In genomic region chr11:107457282-107457681, GRCm38 (mm10) we compare ENCODE assay signal across 19 mouse cellular contexts. TPM values are rescaled to one million over a fixed set of nuclear protein-coding genes. Genes with fewer than 3 reads are reported as not detected.
DNase-seq lines count a peak whose midpoint lies in the region; ATAC-seq and TF ChIP-seq lines count a peak whose summit lies in the region.
"Had no signal": no experiment of that assay in that cellular context is flagged by ENCODE, and none has a peak within 500 bp of the region (broad histone marks: within the 10 kb centered on the region; RNA-seq: fewer than 3 reads in every experiment).

No protein-coding gene starts in this region.

- no peak overlapping the region for H3K27ac ChIP-seq in intestine, postnatal 0 days (ENCODE audit: low read depth, low read length)
- no peak overlapping the region for H3K27ac ChIP-seq in intestine, embryonic 16.5 days (ENCODE audit: low read length)
- H3K27ac ChIP-seq in hindbrain, postnatal 0 days = no peak overlapping the region
- H3K27ac ChIP-seq: embryonic facial prominence, embryonic 13.5 days; embryonic facial prominence, embryonic 15.5 days; forebrain, embryonic 13.5 days; forebrain, embryonic 15.5 days had no signal

- H3K4me1 ChIP-seq in intestine, postnatal 0 days (replicated peaks; ENCODE audit: control insufficient read depth, insufficient read depth, low read length) = no peaks in the 10 kb centered on the region
- peaks cover 10% of the 10 kb centered on the region for H3K4me1 ChIP-seq in intestine, embryonic 16.5 days (ENCODE audit: control insufficient read depth, insufficient read depth, low read length)
- H3K4me1 ChIP-seq in hindbrain, postnatal 0 days (ENCODE audit: insufficient read depth, low read length) = no peaks in the 10 kb centered on the region

- H3K9ac ChIP-seq in intestine, postnatal 0 days (ENCODE audit: low read depth, low read length) = no peak overlapping the region
- H3K9ac ChIP-seq in intestine, embryonic 16.5 days (ENCODE audit: low read depth, low read length) = no peak overlapping the region
- no peak overlapping the region for H3K9ac ChIP-seq in hindbrain, postnatal 0 days (replicated peaks; ENCODE audit: low read length)
- H3K9ac ChIP-seq: embryonic facial prominence, embryonic 13.5 days; embryonic facial prominence, embryonic 15.5 days; forebrain, embryonic 13.5 days; forebrain, embryonic 15.5 days had no signal

- intact Hi-C loops in left cerebral cortex, postnatal 4 days (cut with DNase I) = no loop called here

- no peak overlapping the region for H3K4me2 ChIP-seq in intestine, postnatal 0 days (replicated peaks; ENCODE audit: low read depth)
- H3K4me2 ChIP-seq in intestine, embryonic 16.5 days (ENCODE audit: low read depth, low read length) = no peak overlapping the region
- no peak overlapping the region for H3K4me2 ChIP-seq in hindbrain, postnatal 0 days (ENCODE audit: low read depth, low read length)
- H3K4me2 ChIP-seq: embryonic facial prominence, embryonic 13.5 days; embryonic facial prominence, embryonic 15.5 days; forebrain, embryonic 13.5 days; forebrain, embryonic 15.5 days had no signal

- no peaks in the 10 kb centered on the region for H3K36me3 ChIP-seq in intestine, postnatal 0 days (ENCODE audit: control insufficient read depth, insufficient read depth)
- 0 out of 2 replicates have a peak, but pooled peaks cover 3% of the 10 kb centered on the region for H3K36me3 ChIP-seq in intestine, embryonic 16.5 days (ENCODE audit: control insufficient read depth, insufficient read depth, low read length)
- H3K36me3 ChIP-seq in hindbrain, postnatal 0 days (ENCODE audit: insufficient read depth, low read length) = no peaks in the 10 kb centered on the region
- H3K36me3 ChIP-seq: embryonic facial prominence, embryonic 15.5 days; forebrain, embryonic 15.5 days had no signal

- no peaks in the 10 kb centered on the region for H3K9me3 ChIP-seq in intestine, postnatal 0 days (ENCODE audit: control insufficient read depth)
- no peaks in the 10 kb centered on the region for H3K9me3 ChIP-seq in intestine, embryonic 16.5 days (ENCODE audit: control insufficient read depth, low read length)
- H3K9me3 ChIP-seq in hindbrain, postnatal 0 days (ENCODE audit: low read length) = no peaks in the 10 kb centered on the region
- H3K9me3 ChIP-seq: embryonic facial prominence, embryonic 15.5 days; forebrain, embryonic 13.5 days; forebrain, embryonic 15.5 days had no signal

- 0 out of 2 replicates have a peak, but pooled peaks have one; percentile 41 for ATAC-seq in intestine, postnatal 0 days
- ATAC-seq in intestine, embryonic 16.5 days = no peak
- ATAC-seq in megakaryocyte, adult 5-6 weeks (ENCODE audit: poor library complexity, severe bottlenecking) = peak; percentile 58
- peak; percentile 48; the same call in 1 of the 2 replicates for ATAC-seq in neutrophil, adult 5-6 weeks (ENCODE audit: extremely low read depth, insufficient number of reproducible peaks, low FRiP score, poor library complexity, severe bottlenecking)
- ATAC-seq in hindbrain, postnatal 0 days = no peak
- ATAC-seq: forebrain, embryonic 13.5 days; forebrain, embryonic 15.5 days had no signal

- no peak for DNase-seq in left cerebral cortex, postnatal 4 days
- DNase-seq in hindbrain, postnatal 0 days (ENCODE audit: low spot score) = no peak
- DNase-seq: adrenal gland, postnatal 10 days; adrenal gland, postnatal 25 days; cerebellum, adult 11 months; cerebellum, adult 18-20 months; cerebellum, adult 8-10 months; cerebellum, adult 9-11 months; cerebellum, postnatal 14 days; cerebellum, postnatal 36 days; embryo, embryonic 11 days had no signal

- H3K27me3 ChIP-seq in intestine, postnatal 0 days (replicated peaks; ENCODE audit: control insufficient read depth, insufficient read depth, low read length) = no peaks in the 10 kb centered on the region
- H3K27me3 ChIP-seq in intestine, embryonic 16.5 days (replicated peaks; ENCODE audit: control insufficient read depth, insufficient read depth, low read length) = no peaks in the 10 kb centered on the region
- no peaks in the 10 kb centered on the region for H3K27me3 ChIP-seq in hindbrain, postnatal 0 days (ENCODE audit: insufficient read depth, low read length)
- H3K27me3 ChIP-seq: embryonic facial prominence, embryonic 13.5 days; embryonic facial prominence, embryonic 15.5 days; forebrain, embryonic 13.5 days; forebrain, embryonic 15.5 days had no signal

- TF ChIP-seq CTCF in intestine, postnatal 0 days (IDR thresholded peaks at IDR 0.05; ENCODE audit: low read depth) = no peak
- TF ChIP-seq CTCF in hindbrain, postnatal 0 days (IDR thresholded peaks at IDR 0.05; ENCODE audit: low read depth) = no peak

- WGBS in intestine, postnatal 0 days = 62% methylated on average over 3 of the region's 3 CpGs
- 84% methylated on average over 3 of the region's 3 CpGs for WGBS in intestine, embryonic 16.5 days
- WGBS in hindbrain, postnatal 0 days = 92% methylated on average over 3 of the region's 3 CpGs

- H3K4me3 ChIP-seq in intestine, postnatal 0 days (ENCODE audit: low read depth, low read length) = no peak overlapping the region
- H3K4me3 ChIP-seq in intestine, embryonic 16.5 days (ENCODE audit: low read length) = no peak overlapping the region
- H3K4me3 ChIP-seq in hindbrain, postnatal 0 days (ENCODE audit: low read length) = no peak overlapping the region
- H3K4me3 ChIP-seq: embryonic facial prominence, embryonic 13.5 days; embryonic facial prominence, embryonic 15.5 days; forebrain, embryonic 13.5 days; forebrain, embryonic 15.5 days had no signal

RNA-seq across cellular contexts. Expression of gene Pitpnc1, which starts 13.2 kb away (rescaled TPM):
- 4.4 and 4.8 TPM in 2 replicates for polyA plus RNA-seq in intestine, postnatal 0 days (2015; fragmentation: Nextera tagmentation; extraction: Ambion mirVana)
- polyA plus RNA-seq in intestine, embryonic 16.5 days (2015; fragmentation: Nextera tagmentation; extraction: Ambion mirVana) = 9.1 and 10.6 TPM in 2 replicates
- 14.5 and 15.4 TPM in 2 replicates for total RNA-seq in megakaryocyte, adult 5-6 weeks (2015)
- total RNA-seq in megakaryocyte, adult 5-6 weeks (2017) = 8.5 and 11.7 TPM in 2 replicates
- total RNA-seq in neutrophil, adult 5-6 weeks (2017) = 20.0 and 24.4 TPM in 2 replicates
- 10 to 100 TPM; 78.8 to 79.4 TPM for total RNA-seq in left cerebral cortex, postnatal 4 days (2021)
- 41.0 and 42.2 TPM in 2 replicates for total RNA-seq in hindbrain, postnatal 0 days (2014; rRNA removed)
- polyA plus RNA-seq in hindbrain, postnatal 0 days (2015; fragmentation: Nextera tagmentation; extraction: Ambion mirVana) = 43.6 and 44.8 TPM in 2 replicates

RNA-seq across cellular contexts. Expression of gene Psmd12, which starts 22.0 kb away (rescaled TPM):
- polyA plus RNA-seq in intestine, postnatal 0 days (2015; fragmentation: Nextera tagmentation; extraction: Ambion mirVana) = 89.4 and 95.2 TPM in 2 replicates
- 144 and 154 TPM in 2 replicates for polyA plus RNA-seq in intestine, embryonic 16.5 days (2015; fragmentation: Nextera tagmentation; extraction: Ambion mirVana)
- 55.9 and 65.5 TPM in 2 replicates for total RNA-seq in megakaryocyte, adult 5-6 weeks (2015)
- total RNA-seq in megakaryocyte, adult 5-6 weeks (2017) = 86.4 and 86.6 TPM in 2 replicates
- total RNA-seq in neutrophil, adult 5-6 weeks (2017) = 52.8 and 67.9 TPM in 2 replicates
- total RNA-seq in left cerebral cortex, postnatal 4 days (2021) = 10 to 100 TPM; 76.0 to 78.0 TPM
- total RNA-seq in hindbrain, postnatal 0 days (2014; rRNA removed) = 26.9 and 27.2 TPM in 2 replicates
- 149 and 153 TPM in 2 replicates for polyA plus RNA-seq in hindbrain, postnatal 0 days (2015; fragmentation: Nextera tagmentation; extraction: Ambion mirVana)

Comparison
In these comparisons a context has a peak if more than half of its experiments do, and no peak if none do; other contexts are left out.
1. ATAC-seq: peak in intestine, postnatal 0 days (single experiment), megakaryocyte, adult 5-6 weeks (single experiment) and neutrophil, adult 5-6 weeks (single experiment); none in intestine, embryonic 16.5 days (single experiment) and hindbrain, postnatal 0 days (single experiment).